Mouse (Mus musculus): Measurements from ENCODE around the gene Rpl18. TPM values are rescaled to one million over a fixed set of nuclear protein-coding genes. Genes with fewer than 3 reads are reported as not detected.
A peak's percentile ranks its signal among the peaks of the same experiment; 100 is the strongest.

Rpl18 gene
- polyA plus RNA-seq, 1 experiment from 2014 or later: 1,005 TPM

DNA sequence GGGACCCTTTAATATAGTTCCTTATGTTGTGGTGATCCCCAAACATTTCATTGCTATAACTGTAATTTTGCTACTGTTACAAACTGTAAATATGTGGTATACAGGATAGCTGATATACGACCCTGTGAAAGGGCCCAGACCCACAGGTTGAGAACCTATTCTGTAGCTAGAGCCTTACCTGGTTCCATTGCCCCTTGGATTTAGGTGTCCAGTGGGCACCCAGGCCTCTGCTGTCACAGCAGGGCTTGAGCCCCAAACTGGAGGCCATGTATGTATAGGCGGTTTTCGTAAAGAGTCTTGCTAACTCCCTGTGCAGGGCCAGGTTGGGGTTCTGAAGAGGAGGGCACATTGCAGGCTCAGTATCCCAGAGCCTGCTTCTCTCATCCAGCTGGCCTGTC, 1.2 kb downstream of the Rpl18 start:
- no peak overlapping the region for H3K9ac ChIP-seq (ENCODE audit: low read length)
- ATAC-seq (ENCODE audit: low read depth): no peak
- H3K27ac ChIP-seq (ENCODE audit: low read length): no peak overlapping the region
- no peaks in the 10 kb centered on the region for H3K9me3 ChIP-seq (ENCODE audit: control insufficient read depth, low read length)
- peaks cover 35% of the 10 kb centered on the region for H3K4me1 ChIP-seq (replicated peaks; ENCODE audit: control insufficient read depth, insufficient read depth, low read length)
- H3K36me3 ChIP-seq (ENCODE audit: control insufficient read depth, insufficient read depth, low read length): peaks cover 38% of the 10 kb centered on the region
- H3K4me3 ChIP-seq (ENCODE audit: low read length): peak overlapping the region; percentile 73
- peak overlapping the region; percentile 88 for H3K4me2 ChIP-seq (ENCODE audit: low read depth, low read length)
- WGBS: 80% methylated on average over 3 of the region's 3 CpGs
- H3K27me3 ChIP-seq (ENCODE audit: control insufficient read depth, insufficient read depth, low read depth, low read length): no peaks in the 10 kb centered on the region

DNA sequence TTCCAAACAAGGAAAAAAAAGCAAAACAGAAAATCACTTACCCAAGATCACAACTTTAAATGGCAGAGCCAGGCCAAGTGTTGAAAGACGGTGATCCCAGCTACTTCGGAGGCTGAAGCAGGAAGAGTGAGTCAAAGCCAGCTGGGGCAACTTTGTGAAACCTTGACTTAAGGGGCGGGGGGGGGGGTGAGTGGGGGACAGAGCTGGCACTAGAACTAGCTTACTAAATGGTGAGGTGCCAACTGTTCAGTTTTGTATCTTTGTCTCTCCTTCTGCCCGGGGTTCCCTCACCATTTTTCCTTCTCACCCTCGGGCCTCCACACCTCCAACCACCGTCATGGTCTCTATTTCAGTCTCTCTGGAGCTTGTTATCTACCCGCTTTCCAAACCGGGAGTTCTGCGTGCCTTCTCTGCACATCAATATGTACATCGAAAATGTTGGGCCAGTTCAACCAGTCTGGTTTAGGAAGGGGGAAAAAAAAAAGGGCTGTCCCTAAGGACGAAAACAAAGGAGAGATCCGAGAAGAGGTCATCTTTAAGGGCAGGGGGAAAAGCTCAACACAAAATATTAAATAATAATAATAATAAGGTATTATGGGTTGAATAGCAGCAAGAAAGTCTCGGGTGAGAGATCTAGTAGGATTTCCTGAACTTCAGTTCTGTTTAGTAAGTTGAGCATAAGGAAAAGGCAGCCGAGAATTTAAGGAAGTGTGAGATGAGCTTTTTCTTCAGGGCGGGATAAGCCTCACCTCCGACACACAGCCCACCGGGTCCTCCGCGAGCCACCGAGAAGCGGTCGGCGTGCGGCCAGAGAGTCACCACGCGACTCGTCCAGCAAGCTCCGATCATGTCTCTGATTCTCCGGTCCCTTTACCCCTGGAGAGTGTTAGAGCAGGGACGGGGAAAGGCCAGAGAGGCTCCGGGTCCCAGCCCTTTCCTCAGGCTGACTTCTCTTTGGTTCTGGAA, 2.0 kb downstream of the Rpl18 start:
- WGBS: 8% methylated on average over 31 of the region's 31 CpGs

DNA sequence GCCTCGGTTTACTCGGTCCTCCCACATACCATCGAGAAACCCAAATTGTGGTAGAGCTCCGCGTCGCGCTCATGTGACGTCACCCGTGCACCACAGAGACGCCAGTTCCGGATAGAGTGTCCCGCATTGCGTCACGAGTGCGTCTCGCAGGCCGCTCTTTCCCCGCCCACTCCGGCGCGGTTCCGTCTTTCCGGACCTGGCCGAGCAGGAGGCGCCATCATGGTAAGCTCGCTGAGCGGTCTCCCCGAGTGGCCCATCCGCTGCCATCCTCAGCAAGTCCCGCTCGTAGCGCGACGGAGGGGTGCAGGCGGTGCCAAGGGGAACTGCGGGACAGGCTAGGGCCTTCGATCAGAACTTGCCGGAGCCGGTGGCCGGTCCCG, 2.7 kb downstream of the Rpl18 start, which contains the start of gene Sphk2:
Gene Sphk2 (minus strand): TSS at position 85 of the 380 bp plus-strand sequence.
- Histone ChIP-seq H3K36me3 (ENCODE audit: control insufficient read depth, insufficient read depth, low read length) (peaks cover 27% of the 10 kb centered on the region), H3K4me2 (ENCODE audit: low read depth, low read length) (peak within 1 kb of the TSS; percentile 88), H3K9ac (ENCODE audit: low read length) (peak within 1 kb of the TSS; percentile 93), H3K27me3 (ENCODE audit: control insufficient read depth, insufficient read depth, low read depth, low read length) (no peaks in the 10 kb centered on the region), H3K4me1 (replicated peaks; ENCODE audit: control insufficient read depth, insufficient read depth, low read length) (peaks cover 33% of the 10 kb centered on the region), H3K9me3 (ENCODE audit: control insufficient read depth, low read length) (no peaks in the 10 kb centered on the region), H3K27ac (ENCODE audit: low read length) (peak within 1 kb of the TSS; percentile 86), H3K4me3 (ENCODE audit: low read length) (peak within 1 kb of the TSS; percentile 73)
- peak; percentile 79 for ATAC-seq (ENCODE audit: low read depth)
- WGBS: under 1% methylated on average over 41 of the region's 41 CpGs

More for the DNA sequence above, 2.0 kb downstream of the Rpl18 start:
- H3K36me3 ChIP-seq (ENCODE audit: control insufficient read depth, insufficient read depth, low read length): peaks cover 33% of the 10 kb centered on the region
- H3K4me3 ChIP-seq (ENCODE audit: low read length): peak overlapping the region; percentile 73
- H3K4me2 ChIP-seq (ENCODE audit: low read depth, low read length): peak overlapping the region; percentile 88
- peak; percentile 15; the same call in 1 of the 2 replicates for ATAC-seq (ENCODE audit: low read depth)
- peak overlapping the region; percentile 89 for H3K9ac ChIP-seq (ENCODE audit: low read length)
- H3K9me3 ChIP-seq (ENCODE audit: control insufficient read depth, low read length): no peaks in the 10 kb centered on the region
- peak overlapping the region; percentile 86 for H3K27ac ChIP-seq (ENCODE audit: low read length)
- H3K27me3 ChIP-seq (ENCODE audit: control insufficient read depth, insufficient read depth, low read depth, low read length): no peaks in the 10 kb centered on the region
- peaks cover 35% of the 10 kb centered on the region for H3K4me1 ChIP-seq (replicated peaks; ENCODE audit: control insufficient read depth, insufficient read depth, low read length)

DNA sequence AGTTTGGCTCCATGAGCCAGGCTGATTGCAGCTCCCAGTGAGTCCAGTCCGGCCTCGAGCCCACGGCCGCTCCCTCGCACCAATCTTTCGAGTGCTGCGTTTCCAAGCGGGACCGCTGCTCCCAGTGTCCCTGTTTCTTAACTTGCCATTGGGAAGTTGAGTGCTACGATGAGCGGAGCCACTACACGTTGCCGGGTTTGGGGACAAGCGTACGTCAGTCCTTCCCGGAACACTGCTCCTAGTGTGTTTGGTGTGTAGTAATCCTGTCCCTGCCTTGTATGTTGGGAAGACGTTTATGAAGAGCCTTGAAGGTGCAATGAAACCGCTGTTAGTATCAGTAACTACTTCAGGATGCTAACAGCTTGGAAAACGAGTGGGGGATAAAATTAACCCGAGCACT, 3.1 kb downstream of the Rpl18 start:
- no peak; the same call in 1 of the 2 replicates for ATAC-seq (ENCODE audit: low read depth)
- Histone ChIP-seq H3K4me2 (ENCODE audit: low read depth, low read length) (peak overlapping the region; percentile 86), H3K4me3 (ENCODE audit: low read length) (peak overlapping the region; percentile 73), H3K27me3 (ENCODE audit: control insufficient read depth, insufficient read depth, low read depth, low read length) (no peaks in the 10 kb centered on the region), H3K4me1 (replicated peaks; ENCODE audit: control insufficient read depth, insufficient read depth, low read length) (peaks cover 32% of the 10 kb centered on the region), H3K9ac (ENCODE audit: low read length) (peak overlapping the region; percentile 93), H3K27ac (ENCODE audit: low read length) (peak overlapping the region; percentile 81), H3K9me3 (ENCODE audit: control insufficient read depth, low read length) (no peaks in the 10 kb centered on the region), H3K36me3 (ENCODE audit: control insufficient read depth, insufficient read depth, low read length) (peaks cover 23% of the 10 kb centered on the region)
- under 1% methylated on average over 20 of the region's 20 CpGs for WGBS

DNA sequence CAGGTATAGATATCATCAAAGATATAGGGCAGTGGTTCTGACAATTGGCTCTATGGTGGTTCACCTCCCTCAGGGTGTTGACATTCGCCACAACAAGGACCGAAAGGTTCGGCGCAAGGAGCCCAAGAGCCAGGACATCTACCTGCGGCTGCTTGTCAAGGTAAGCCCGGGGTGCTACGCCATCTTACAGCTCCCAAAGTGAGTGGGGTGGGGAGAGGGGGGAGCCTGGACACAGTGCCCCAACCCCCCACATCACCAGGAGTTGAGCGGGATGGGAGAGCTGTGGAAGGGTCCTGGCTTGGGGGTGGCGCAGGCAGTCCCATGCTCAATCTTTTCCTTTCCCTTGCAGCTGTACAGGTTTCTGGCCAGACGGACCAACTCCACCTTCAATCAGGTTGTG, 3.9 kb downstream of the Rpl18 start:
- Histone ChIP-seq H3K4me1 (replicated peaks; ENCODE audit: control insufficient read depth, insufficient read depth, low read length) (peaks cover 29% of the 10 kb centered on the region), H3K27ac (ENCODE audit: low read length) (no peak overlapping the region), H3K36me3 (ENCODE audit: control insufficient read depth, insufficient read depth, low read length) (peaks cover 24% of the 10 kb centered on the region), H3K4me2 (ENCODE audit: low read depth, low read length) (peak overlapping the region; percentile 86), H3K9me3 (ENCODE audit: control insufficient read depth, low read length) (no peaks in the 10 kb centered on the region), H3K9ac (ENCODE audit: low read length) (peak overlapping the region; percentile 93), H3K4me3 (ENCODE audit: low read length) (peak overlapping the region; percentile 73), H3K27me3 (ENCODE audit: control insufficient read depth, insufficient read depth, low read depth, low read length) (no peaks in the 10 kb centered on the region)
- 67% methylated on average over 10 of the region's 10 CpGs for WGBS
- ATAC-seq (ENCODE audit: low read depth): no peak

DNA sequence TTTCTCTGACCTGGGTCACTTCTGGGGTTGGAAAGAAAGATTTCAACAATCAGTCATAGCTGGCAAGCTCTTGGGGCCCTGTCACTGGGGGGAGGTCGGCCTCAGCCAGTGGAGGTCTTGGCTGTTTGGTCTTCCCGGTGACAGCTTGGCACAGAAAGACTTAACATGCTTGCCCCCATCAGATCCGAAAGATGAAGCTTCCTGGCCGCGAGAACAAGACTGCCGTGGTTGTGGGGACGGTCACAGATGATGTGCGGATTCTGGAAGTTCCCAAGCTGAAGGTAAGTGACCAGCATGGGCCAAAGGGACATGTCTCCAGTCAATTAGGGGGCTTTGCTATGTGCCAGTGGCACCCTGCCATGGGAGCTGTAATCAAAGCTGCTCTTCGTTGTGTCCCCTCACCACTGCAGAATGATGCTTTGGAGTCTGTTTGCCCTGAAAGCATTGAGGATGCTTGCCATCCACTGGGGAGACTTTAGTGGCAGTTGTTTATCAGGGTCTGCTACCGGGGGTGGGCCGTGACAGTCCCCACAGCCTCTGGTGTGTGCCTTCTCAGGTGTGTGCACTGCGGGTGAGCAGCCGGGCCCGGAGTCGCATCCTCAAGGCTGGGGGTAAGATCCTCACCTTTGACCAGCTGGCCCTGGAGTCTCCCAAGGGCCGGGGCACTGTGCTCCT, 4.6 kb downstream of the Rpl18 start:
- Histone ChIP-seq H3K27me3 (ENCODE audit: control insufficient read depth, insufficient read depth, low read depth, low read length) (no peaks in the 10 kb centered on the region), H3K4me2 (ENCODE audit: low read depth, low read length) (peak overlapping the region; percentile 86; the same call in 1 of the 2 replicates), H3K4me3 (ENCODE audit: low read length) (peak overlapping the region; percentile 73; the same call in 1 of the 2 replicates), H3K36me3 (ENCODE audit: control insufficient read depth, insufficient read depth, low read length) (peaks cover 28% of the 10 kb centered on the region), H3K27ac (ENCODE audit: low read length) (no peak overlapping the region), H3K9me3 (ENCODE audit: control insufficient read depth, low read length) (no peaks in the 10 kb centered on the region), H3K9ac (ENCODE audit: low read length) (peak overlapping the region; percentile 93; the same call in 1 of the 2 replicates), H3K4me1 (replicated peaks; ENCODE audit: control insufficient read depth, insufficient read depth, low read length) (peaks cover 24% of the 10 kb centered on the region)
- WGBS: 79% methylated on average over 15 of the region's 16 CpGs
- no peak for ATAC-seq (ENCODE audit: low read depth)

DNA sequence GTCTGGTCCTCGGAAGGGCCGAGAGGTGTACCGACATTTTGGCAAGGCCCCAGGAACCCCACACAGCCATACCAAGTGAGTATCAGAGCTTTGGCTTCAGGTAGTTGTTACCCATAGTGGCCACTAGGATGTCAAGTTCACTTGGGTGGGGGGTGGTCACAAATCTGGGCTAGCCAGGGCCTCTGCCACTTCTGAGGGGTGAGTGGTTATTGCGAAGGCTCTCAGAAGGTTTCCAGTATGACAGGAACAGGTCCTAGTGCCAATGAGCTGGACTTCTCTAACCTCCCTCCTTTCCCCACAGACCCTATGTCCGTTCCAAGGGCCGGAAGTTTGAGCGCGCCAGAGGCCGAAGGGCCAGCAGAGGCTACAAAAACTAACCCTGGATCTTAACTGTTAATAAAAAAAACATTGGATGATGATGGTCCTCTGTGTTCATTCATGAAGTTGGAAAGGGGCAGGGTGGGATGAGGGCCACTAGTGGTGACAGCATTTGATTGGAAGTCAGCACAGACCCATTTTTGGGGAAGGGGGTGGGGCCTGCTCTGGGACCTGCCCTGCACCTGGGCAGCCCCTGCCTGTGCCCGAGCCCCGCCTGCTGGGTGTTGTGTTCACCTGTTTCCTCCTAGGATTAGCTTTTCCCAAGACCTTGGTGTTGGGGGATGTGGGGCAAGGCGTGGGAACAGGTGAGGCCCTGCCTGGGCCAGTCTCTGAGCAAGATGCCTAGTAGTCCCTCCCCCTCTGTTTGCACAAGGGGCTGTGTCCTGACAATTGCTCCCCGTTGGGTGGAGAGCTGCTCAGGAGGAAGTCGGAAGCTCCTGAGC, 5.4 kb downstream of the Rpl18 start, which contains the start of gene Fam83e:
Gene Fam83e (plus strand): TSS at position 800 of the 821 bp plus-strand sequence.
- H3K27me3 ChIP-seq (ENCODE audit: control insufficient read depth, insufficient read depth, low read depth, low read length): no peaks in the 10 kb centered on the region
- H3K36me3 ChIP-seq (ENCODE audit: control insufficient read depth, insufficient read depth, low read length): peaks cover 35% of the 10 kb centered on the region
- no peak for ATAC-seq (ENCODE audit: low read depth)
- no peak within 1 kb of the TSS for H3K4me3 ChIP-seq (ENCODE audit: low read length)
- H3K9me3 ChIP-seq (ENCODE audit: control insufficient read depth, low read length): no peaks in the 10 kb centered on the region
- WGBS: 68% methylated on average over 14 of the region's 14 CpGs
- H3K27ac ChIP-seq (ENCODE audit: low read length): peak within 1 kb of the TSS; percentile 2; the same call in 1 of the 2 replicates
- H3K9ac ChIP-seq (ENCODE audit: low read length): no peak within 1 kb of the TSS
- peaks cover 22% of the 10 kb centered on the region for H3K4me1 ChIP-seq (replicated peaks; ENCODE audit: control insufficient read depth, insufficient read depth, low read length)
- H3K4me2 ChIP-seq (ENCODE audit: low read depth, low read length): no peak within 1 kb of the TSS

DNA sequence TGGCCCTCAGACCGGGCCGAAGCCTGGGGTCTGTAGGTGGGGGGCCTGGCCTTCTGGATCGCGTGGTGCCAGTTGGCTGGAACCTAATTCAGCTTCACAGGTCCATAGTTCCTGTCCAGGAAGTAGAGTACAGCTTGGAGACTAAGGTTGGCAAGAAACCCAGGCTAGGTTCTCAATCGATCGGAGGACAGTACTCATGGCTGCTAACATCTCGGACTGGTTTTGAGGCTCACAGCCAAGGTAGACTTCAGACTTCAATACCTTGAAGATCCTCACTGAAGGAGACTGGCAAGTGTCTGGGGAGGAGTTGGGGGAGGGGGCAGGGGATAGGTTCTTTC, 5.9 kb downstream of the Rpl18 start:
- Histone ChIP-seq H3K4me3 (ENCODE audit: low read length) (no peak overlapping the region), H3K4me1 (replicated peaks; ENCODE audit: control insufficient read depth, insufficient read depth, low read length) (peaks cover 16% of the 10 kb centered on the region), H3K9ac (ENCODE audit: low read length) (no peak overlapping the region), H3K4me2 (ENCODE audit: low read depth, low read length) (no peak overlapping the region), H3K9me3 (ENCODE audit: control insufficient read depth, low read length) (no peaks in the 10 kb centered on the region), H3K27me3 (ENCODE audit: control insufficient read depth, insufficient read depth, low read depth, low read length) (no peaks in the 10 kb centered on the region), H3K36me3 (ENCODE audit: control insufficient read depth, insufficient read depth, low read length) (peaks cover 37% of the 10 kb centered on the region), H3K27ac (ENCODE audit: low read length) (peak overlapping the region; percentile 2; the same call in 1 of the 2 replicates)
- 73% methylated on average over 7 of the region's 7 CpGs for WGBS
- ATAC-seq (ENCODE audit: low read depth): no peak
